10 mouse cellular contexts compared by ENCODE assay signal in genomic region chr17:56131814-56132213, GRCm38 (mm10). TPM values are rescaled to one million over a fixed set of nuclear protein-coding genes. Genes with fewer than 3 reads are reported as not detected.
DNase-seq lines count a peak whose midpoint lies in the region; ATAC-seq and TF ChIP-seq lines count a peak whose summit lies in the region.
"Had no signal": no experiment of that assay in that cellular context is flagged by ENCODE, and none has a peak within 500 bp of the region (broad histone marks: within the 10 kb centered on the region; RNA-seq: fewer than 3 reads in every experiment).

No protein-coding gene starts in this region.

- no peaks in the 10 kb centered on the region for H3K27me3 ChIP-seq in intestine, embryonic 14.5 days (replicated peaks; ENCODE audit: control insufficient read depth, insufficient read depth, low read length)
- no peaks in the 10 kb centered on the region for H3K27me3 ChIP-seq in intestine, embryonic 16.5 days (replicated peaks; ENCODE audit: control insufficient read depth, insufficient read depth, low read length)
- no peaks in the 10 kb centered on the region for H3K27me3 ChIP-seq in hindbrain, postnatal 0 days (ENCODE audit: insufficient read depth, low read length)
- peaks cover 5% of the 10 kb centered on the region; the same call in 1 of the 2 replicates for H3K27me3 ChIP-seq in midbrain, embryonic 14.5 days (ENCODE audit: control insufficient read depth, insufficient read depth, low read length)
- H3K27me3 ChIP-seq: liver, embryonic 15.5 days had no signal

- no peaks in the 10 kb centered on the region for H3K36me3 ChIP-seq in intestine, embryonic 14.5 days (ENCODE audit: control insufficient read depth, insufficient read depth, low read length)
- no peaks in the 10 kb centered on the region for H3K36me3 ChIP-seq in intestine, embryonic 16.5 days (ENCODE audit: control insufficient read depth, insufficient read depth, low read length)
- peaks cover 30% of the 10 kb centered on the region for H3K36me3 ChIP-seq in hindbrain, postnatal 0 days (ENCODE audit: insufficient read depth, low read length)
- H3K36me3 ChIP-seq in midbrain, embryonic 14.5 days (ENCODE audit: control insufficient read depth, insufficient read depth, low read length), result peaks cover 45% of the 10 kb centered on the region
- H3K36me3 ChIP-seq: embryonic facial prominence, embryonic 12.5 days had no signal

- no peak overlapping the region for H3K4me3 ChIP-seq in intestine, embryonic 14.5 days (ENCODE audit: low read depth, low read length)
- H3K4me3 ChIP-seq in intestine, embryonic 16.5 days (ENCODE audit: low read length), result no peak overlapping the region
- no peak overlapping the region for H3K4me3 ChIP-seq in hindbrain, postnatal 0 days (ENCODE audit: low read length)
- no peak overlapping the region for H3K4me3 ChIP-seq in midbrain, embryonic 14.5 days (replicated peaks; ENCODE audit: low read depth, low read length)
- H3K4me3 ChIP-seq: embryonic facial prominence, embryonic 12.5 days; liver, embryonic 15.5 days had no signal

- TF ChIP-seq CTCF in hindbrain, postnatal 0 days (IDR thresholded peaks at IDR 0.05; ENCODE audit: low read depth), result peak; percentile 84

- peak; percentile 85 for DNase-seq in intestine, embryonic 14.5 days (ENCODE audit: low spot score)
- DNase-seq in 416B (ENCODE audit: low read depth) (peak; percentile 80), ZHBTc4 (ENCODE audit: low read depth, low spot score) (peak; percentile 87)
- peak; percentile 58 for DNase-seq in embryo, embryonic 10.5 days (ENCODE audit: low spot score)
- DNase-seq in hindbrain, postnatal 0 days (ENCODE audit: low spot score), result peak; percentile 69
- DNase-seq in midbrain, embryonic 14.5 days, result peak; percentile 80
- peak; percentile 72 for DNase-seq in thymus, postnatal 25 days

- 41% methylated on average over 7 of the region's 7 CpGs for WGBS in intestine, embryonic 14.5 days
- 41% methylated on average over 7 of the region's 7 CpGs for WGBS in intestine, embryonic 16.5 days
- 41% methylated on average over 7 of the region's 7 CpGs for WGBS in hindbrain, postnatal 0 days
- 41% methylated on average over 7 of the region's 7 CpGs for WGBS in midbrain, embryonic 14.5 days

- no peak for ATAC-seq in intestine, embryonic 14.5 days (replicated peaks; ENCODE audit: low FRiP score, low TSS enrichment, low read depth)
- no peak for ATAC-seq in intestine, embryonic 16.5 days
- peak; percentile 19; the same call in 1 of the 2 replicates for ATAC-seq in hindbrain, postnatal 0 days
- ATAC-seq in midbrain, embryonic 14.5 days (ENCODE audit: low FRiP score, low TSS enrichment), result peak; percentile 28; the same call in 1 of the 2 replicates

- H3K4me2 ChIP-seq in intestine, embryonic 14.5 days (ENCODE audit: low read length), result no peak overlapping the region
- no peak overlapping the region for H3K4me2 ChIP-seq in intestine, embryonic 16.5 days (ENCODE audit: low read depth, low read length)
- no peak overlapping the region for H3K4me2 ChIP-seq in hindbrain, postnatal 0 days (ENCODE audit: low read depth, low read length)
- H3K4me2 ChIP-seq in midbrain, embryonic 14.5 days (ENCODE audit: low read length), result no peak overlapping the region
- H3K4me2 ChIP-seq: embryonic facial prominence, embryonic 12.5 days had no signal

- peaks cover 14% of the 10 kb centered on the region for H3K4me1 ChIP-seq in intestine, embryonic 14.5 days (replicated peaks; ENCODE audit: control insufficient read depth, insufficient read depth, low read length)
- peaks cover 16% of the 10 kb centered on the region for H3K4me1 ChIP-seq in intestine, embryonic 16.5 days (ENCODE audit: control insufficient read depth, insufficient read depth, low read length)
- peaks cover 6% of the 10 kb centered on the region; the same call in 1 of the 2 replicates for H3K4me1 ChIP-seq in hindbrain, postnatal 0 days (ENCODE audit: insufficient read depth, low read length)
- H3K4me1 ChIP-seq in midbrain, embryonic 14.5 days (ENCODE audit: control insufficient read depth, insufficient read depth, low read length), result peaks cover 7% of the 10 kb centered on the region; the same call in 1 of the 2 replicates

- no peaks in the 10 kb centered on the region for H3K9me3 ChIP-seq in intestine, embryonic 14.5 days (ENCODE audit: control insufficient read depth, low read length)
- H3K9me3 ChIP-seq in intestine, embryonic 16.5 days (ENCODE audit: control insufficient read depth, low read length), result no peaks in the 10 kb centered on the region
- no peaks in the 10 kb centered on the region for H3K9me3 ChIP-seq in hindbrain, postnatal 0 days (ENCODE audit: low read length)
- no peaks in the 10 kb centered on the region for H3K9me3 ChIP-seq in midbrain, embryonic 14.5 days (ENCODE audit: control insufficient read depth, low read length)
- H3K9me3 ChIP-seq: embryonic facial prominence, embryonic 12.5 days; liver, embryonic 15.5 days had no signal

- no peak overlapping the region for H3K27ac ChIP-seq in intestine, embryonic 14.5 days (ENCODE audit: low read depth)
- no peak overlapping the region for H3K27ac ChIP-seq in intestine, embryonic 16.5 days (ENCODE audit: low read length)
- H3K27ac ChIP-seq in hindbrain, postnatal 0 days, result no peak overlapping the region
- H3K27ac ChIP-seq in midbrain, embryonic 14.5 days (replicated peaks; ENCODE audit: low read depth, low read length), result no peak overlapping the region
- H3K27ac ChIP-seq: embryonic facial prominence, embryonic 12.5 days; liver, embryonic 15.5 days had no signal

- no peak overlapping the region for H3K9ac ChIP-seq in intestine, embryonic 14.5 days (ENCODE audit: low read length)
- H3K9ac ChIP-seq in intestine, embryonic 16.5 days (ENCODE audit: low read depth, low read length), result no peak overlapping the region
- H3K9ac ChIP-seq in hindbrain, postnatal 0 days (replicated peaks; ENCODE audit: low read length), result no peak overlapping the region
- H3K9ac ChIP-seq in midbrain, embryonic 14.5 days (replicated peaks; ENCODE audit: low read length), result no peak overlapping the region
- H3K9ac ChIP-seq: embryonic facial prominence, embryonic 12.5 days; liver, embryonic 15.5 days had no signal

RNA-seq across cellular contexts. Expression of gene Sema6b, which starts 8.3 kb away (rescaled TPM):
- polyA plus RNA-seq in intestine, embryonic 14.5 days (2014; fragmentation: Nextera tagmentation; extraction: Ambion mirVana), result 0.86 and 1.3 TPM in 2 replicates
- 0.81 and 0.99 TPM in 2 replicates for polyA plus RNA-seq in intestine, embryonic 16.5 days (2015; fragmentation: Nextera tagmentation; extraction: Ambion mirVana)
- 91.6 and 97.5 TPM in 2 replicates for total RNA-seq in hindbrain, postnatal 0 days (2014; rRNA removed)
- polyA plus RNA-seq in hindbrain, postnatal 0 days (2015; fragmentation: Nextera tagmentation; extraction: Ambion mirVana), result 12.9 and 13.2 TPM in 2 replicates
- 16.4 and 18.2 TPM in 2 replicates for polyA plus RNA-seq in midbrain, embryonic 14.5 days (2014; fragmentation: Nextera tagmentation; extraction: Ambion mirVana)

RNA-seq across cellular contexts. Expression of gene Lrg1, which starts 10.0 kb away (rescaled TPM):
- polyA plus RNA-seq in intestine, embryonic 14.5 days (2014; fragmentation: Nextera tagmentation; extraction: Ambion mirVana), result 0.16 TPM in 1 of 2 replicates, not detected in the other
- 0.47 and 0.57 TPM in 2 replicates for polyA plus RNA-seq in intestine, embryonic 16.5 days (2015; fragmentation: Nextera tagmentation; extraction: Ambion mirVana)
- 0.21 TPM in 1 of 2 replicates, not detected in the other for total RNA-seq in hindbrain, postnatal 0 days (2014; rRNA removed)
- 0.90 and 0.95 TPM in 2 replicates for polyA plus RNA-seq in hindbrain, postnatal 0 days (2015; fragmentation: Nextera tagmentation; extraction: Ambion mirVana)
- polyA plus RNA-seq in midbrain, embryonic 14.5 days (2014; fragmentation: Nextera tagmentation; extraction: Ambion mirVana), result 0.15 and 0.34 TPM in 2 replicates

RNA-seq across cellular contexts. Expression of gene Plin5, which starts 14.4 kb away (rescaled TPM):
- 0.58 TPM in 2 replicates for polyA plus RNA-seq in intestine, embryonic 14.5 days (2014; fragmentation: Nextera tagmentation; extraction: Ambion mirVana)
- polyA plus RNA-seq in intestine, embryonic 16.5 days (2015; fragmentation: Nextera tagmentation; extraction: Ambion mirVana), result 0.48 and 0.57 TPM in 2 replicates
- 2.2 and 3.3 TPM in 2 replicates for total RNA-seq in hindbrain, postnatal 0 days (2014; rRNA removed)
- 4.1 and 4.4 TPM in 2 replicates for polyA plus RNA-seq in hindbrain, postnatal 0 days (2015; fragmentation: Nextera tagmentation; extraction: Ambion mirVana)
- 0.55 and 1.0 TPM in 2 replicates for polyA plus RNA-seq in midbrain, embryonic 14.5 days (2014; fragmentation: Nextera tagmentation; extraction: Ambion mirVana)

RNA-seq across cellular contexts. Expression of gene Plin4, which starts 22.2 kb away (rescaled TPM):
- polyA plus RNA-seq in intestine, embryonic 14.5 days (2014; fragmentation: Nextera tagmentation; extraction: Ambion mirVana), result 0.08 and 0.19 TPM in 2 replicates
- 0.11 and 0.23 TPM in 2 replicates for polyA plus RNA-seq in intestine, embryonic 16.5 days (2015; fragmentation: Nextera tagmentation; extraction: Ambion mirVana)
- total RNA-seq in hindbrain, postnatal 0 days (2014; rRNA removed), result 0.61 and 0.99 TPM in 2 replicates
- polyA plus RNA-seq in hindbrain, postnatal 0 days (2015; fragmentation: Nextera tagmentation; extraction: Ambion mirVana), result 0.08 and 0.11 TPM in 2 replicates
- polyA plus RNA-seq in midbrain, embryonic 14.5 days (2014; fragmentation: Nextera tagmentation; extraction: Ambion mirVana), result 0.13 TPM in 2 replicates

RNA-seq across cellular contexts. Expression of gene Tnfaip8l1, which starts 30.5 kb away (rescaled TPM):
- 11.3 and 14.0 TPM in 2 replicates for polyA plus RNA-seq in intestine, embryonic 14.5 days (2014; fragmentation: Nextera tagmentation; extraction: Ambion mirVana)
- polyA plus RNA-seq in intestine, embryonic 16.5 days (2015; fragmentation: Nextera tagmentation; extraction: Ambion mirVana), result 10.6 and 12.7 TPM in 2 replicates
- 14.4 and 17.8 TPM in 2 replicates for total RNA-seq in hindbrain, postnatal 0 days (2014; rRNA removed)
- 6.9 and 7.1 TPM in 2 replicates for polyA plus RNA-seq in hindbrain, postnatal 0 days (2015; fragmentation: Nextera tagmentation; extraction: Ambion mirVana)
- polyA plus RNA-seq in midbrain, embryonic 14.5 days (2014; fragmentation: Nextera tagmentation; extraction: Ambion mirVana), result 8.5 and 10.5 TPM in 2 replicates

Comparison
In these comparisons a context has a peak if more than half of its experiments do, and no peak if none do; other contexts are left out.
1. ATAC-seq: peak in hindbrain, postnatal 0 days (single experiment) and midbrain, embryonic 14.5 days (single experiment); none in intestine, embryonic 14.5 days (single experiment) and intestine, embryonic 16.5 days (single experiment).
2. Peak in every context shown above with its lines, with median percentiles within 50 percentile points of each other: DNase-seq.